Mouse (Mus musculus): Measurements from ENCODE around the gene Retnlb. TPM values are rescaled to one million over a fixed set of nuclear protein-coding genes. Genes with fewer than 3 reads are reported as not detected.

The Retnlb gene
- polyA plus RNA-seq, 2 experiments, result not detected

DNA sequence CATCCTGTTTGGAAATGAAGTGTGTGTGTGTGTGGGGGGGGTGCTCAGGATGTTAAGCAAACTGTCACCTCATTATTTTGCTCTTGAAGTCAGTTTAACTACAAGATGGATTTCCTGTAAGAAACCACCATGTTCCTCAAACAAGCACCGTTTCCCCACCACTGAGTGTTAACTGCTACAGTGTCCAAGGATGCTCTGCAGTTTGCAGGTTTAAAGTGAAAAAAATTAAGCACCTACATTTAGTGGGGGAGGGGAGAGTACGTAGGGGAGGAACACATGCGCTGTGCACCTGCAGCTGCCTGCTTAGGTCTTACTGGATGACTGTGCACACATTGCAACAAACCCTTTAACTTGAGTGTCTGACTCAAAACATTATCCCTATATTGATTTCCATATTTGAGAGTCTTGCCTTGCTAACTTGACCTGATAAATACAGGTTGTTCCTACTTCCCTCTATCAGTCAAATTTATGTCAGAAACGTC, 27.9 kb upstream of the Retnlb start:
- TF ChIP-seq EP300 (IDR thresholded peaks at IDR 0.05; ENCODE audit: low read depth), result no peak
- TF ChIP-seq CTCF (IDR thresholded peaks at IDR 0.05; ENCODE audit: low read depth), result no peak
- H3K27ac ChIP-seq, result no peak overlapping the region
- H3K36me3 ChIP-seq (replicated peaks; ENCODE audit: control insufficient read depth, insufficient read depth, low read depth), result no peaks in the 10 kb centered on the region
- H3K4me3 ChIP-seq (ENCODE audit: insufficient read depth in 1 of 2, low read depth in 2 of 2, low read length in 2 of 2), result no peak overlapping the region
- DNase-seq (ENCODE audit: low read depth in 3 of 3, low spot score in 3 of 3), result no peak
- H3K4me1 ChIP-seq (replicated peaks; ENCODE audit: control insufficient read depth in 2 of 2, insufficient read depth in 2 of 2, low read length in 1 of 2), result no peaks in the 10 kb centered on the region
- H3K9ac ChIP-seq (replicated peaks), result no peak overlapping the region
- no peaks in the 10 kb centered on the region for H3K9me3 ChIP-seq (ENCODE audit: control insufficient read depth, low read length)
- H3K4me2 ChIP-seq (ENCODE audit: low read depth), result no peak overlapping the region
- no peaks in the 10 kb centered on the region for H3K27me3 ChIP-seq (ENCODE audit: control insufficient read depth, insufficient read depth, low read length)
- ATAC-seq (ENCODE audit: insufficient read depth), result no peak
- 14% methylated on average over 4 of the region's 4 CpGs for WGBS (ENCODE audit: insufficient replicate concordance)

DNA sequence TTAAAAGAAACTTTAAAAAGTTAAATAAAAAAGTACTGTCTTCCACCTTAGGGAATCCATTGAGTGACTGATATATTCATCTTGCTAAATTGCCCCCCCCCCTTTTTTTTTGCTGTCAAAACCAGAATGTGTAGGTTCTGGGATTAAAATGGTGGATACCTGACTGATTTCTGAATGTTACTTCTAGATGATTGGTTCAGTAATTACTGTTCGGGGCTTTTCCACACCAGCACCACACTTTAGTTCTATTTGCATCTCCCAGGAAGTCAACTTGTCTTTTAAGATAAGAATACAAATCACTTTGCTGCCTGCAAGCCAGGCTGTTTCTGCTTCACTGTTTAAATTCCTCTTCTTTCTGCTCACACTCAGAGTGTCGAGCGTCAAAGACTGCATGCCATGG, 18.4 kb upstream of the Retnlb start:
- DNase-seq (ENCODE audit: low read depth in 3 of 3, low spot score in 3 of 3) (no peak), ATAC-seq (ENCODE audit: insufficient read depth) (no peak)
- WGBS (ENCODE audit: insufficient replicate concordance), result 25% methylated on average over 3 of the region's 3 CpGs
- Histone ChIP-seq H3K9me3 (ENCODE audit: control insufficient read depth, low read length) (no peaks in the 10 kb centered on the region), H3K9ac (replicated peaks) (no peak overlapping the region), H3K36me3 (replicated peaks; ENCODE audit: control insufficient read depth, insufficient read depth, low read depth) (no peaks in the 10 kb centered on the region), H3K27me3 (ENCODE audit: control insufficient read depth, insufficient read depth, low read length) (no peaks in the 10 kb centered on the region), H3K4me3 (ENCODE audit: insufficient read depth in 1 of 2, low read depth in 2 of 2, low read length in 2 of 2) (no peak overlapping the region), H3K4me1 (replicated peaks; ENCODE audit: control insufficient read depth in 2 of 2, insufficient read depth in 2 of 2, low read length in 1 of 2) (no peaks in the 10 kb centered on the region), H3K4me2 (ENCODE audit: low read depth) (no peak overlapping the region), H3K27ac (no peak overlapping the region)
- no peak for TF ChIP-seq EP300 (IDR thresholded peaks at IDR 0.05; ENCODE audit: low read depth)
- TF ChIP-seq CTCF (IDR thresholded peaks at IDR 0.05; ENCODE audit: low read depth), result no peak

DNA sequence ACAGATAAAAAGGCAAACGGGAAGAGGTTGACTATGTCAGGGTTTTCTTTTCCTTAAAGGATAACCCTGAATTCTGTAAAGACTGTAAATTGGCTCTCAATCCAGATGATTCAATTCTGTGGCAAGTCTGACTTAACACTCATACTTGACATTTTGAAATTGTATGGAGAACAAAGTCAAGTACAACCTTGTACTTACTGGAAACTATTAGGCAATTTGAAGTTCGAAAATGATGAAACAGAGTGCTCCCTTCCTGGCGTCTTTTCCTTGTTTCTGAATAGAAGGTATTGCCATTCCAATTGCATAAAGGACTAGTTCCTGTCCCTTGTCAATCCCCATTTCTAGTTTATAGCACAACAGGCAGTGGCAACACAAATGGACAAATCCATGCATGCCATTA, 17.2 kb upstream of the Retnlb start:
- H3K27ac ChIP-seq, result no peak overlapping the region
- H3K9ac ChIP-seq (replicated peaks), result no peak overlapping the region
- ATAC-seq (ENCODE audit: insufficient read depth), result no peak
- no peak overlapping the region for H3K4me3 ChIP-seq (ENCODE audit: insufficient read depth in 1 of 2, low read depth in 2 of 2, low read length in 2 of 2)
- no peak overlapping the region for H3K4me2 ChIP-seq (ENCODE audit: low read depth)
- no peaks in the 10 kb centered on the region for H3K9me3 ChIP-seq (ENCODE audit: control insufficient read depth, low read length)
- H3K4me1 ChIP-seq (replicated peaks; ENCODE audit: control insufficient read depth in 2 of 2, insufficient read depth in 2 of 2, low read length in 1 of 2), result no peaks in the 10 kb centered on the region
- TF ChIP-seq EP300 (IDR thresholded peaks at IDR 0.05; ENCODE audit: low read depth) (no peak), CTCF (IDR thresholded peaks at IDR 0.05; ENCODE audit: low read depth) (no peak)
- no peaks in the 10 kb centered on the region for H3K36me3 ChIP-seq (replicated peaks; ENCODE audit: control insufficient read depth, insufficient read depth, low read depth)
- DNase-seq (ENCODE audit: low read depth in 3 of 3, low spot score in 3 of 3), result no peak
- H3K27me3 ChIP-seq (ENCODE audit: control insufficient read depth, insufficient read depth, low read length), result no peaks in the 10 kb centered on the region
- WGBS (ENCODE audit: insufficient replicate concordance), result 65% methylated on average over 3 of the region's 3 CpGs

DNA sequence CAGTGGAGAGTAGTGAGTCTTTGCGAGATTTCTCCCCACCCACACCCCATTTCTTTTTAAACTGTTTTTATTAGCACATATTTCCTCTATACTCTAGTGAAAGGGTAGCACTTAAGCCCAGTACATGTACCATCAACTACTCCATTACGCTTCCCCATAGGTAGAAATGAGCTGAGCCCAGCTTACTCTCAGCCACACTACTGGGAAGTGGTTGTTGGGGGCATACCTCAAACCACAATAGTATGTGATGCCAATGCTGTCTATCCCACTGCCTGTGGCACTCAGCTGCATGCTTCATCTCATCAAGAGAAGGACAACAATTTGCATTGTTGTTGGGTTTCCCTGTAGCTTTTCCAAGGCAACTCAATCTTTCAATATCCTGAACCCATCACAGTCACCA, 15.8 kb upstream of the Retnlb start:
- Histone ChIP-seq H3K9me3 (ENCODE audit: control insufficient read depth, low read length) (no peaks in the 10 kb centered on the region), H3K4me1 (replicated peaks; ENCODE audit: control insufficient read depth in 2 of 2, insufficient read depth in 2 of 2, low read length in 1 of 2) (no peaks in the 10 kb centered on the region), H3K27ac (no peak overlapping the region), H3K36me3 (replicated peaks; ENCODE audit: control insufficient read depth, insufficient read depth, low read depth) (no peaks in the 10 kb centered on the region), H3K4me2 (ENCODE audit: low read depth) (no peak overlapping the region), H3K9ac (replicated peaks) (no peak overlapping the region), H3K4me3 (ENCODE audit: insufficient read depth in 1 of 2, low read depth in 2 of 2, low read length in 2 of 2) (no peak overlapping the region), H3K27me3 (ENCODE audit: control insufficient read depth, insufficient read depth, low read length) (no peaks in the 10 kb centered on the region)
- TF ChIP-seq CTCF (IDR thresholded peaks at IDR 0.05; ENCODE audit: low read depth) (no peak), EP300 (IDR thresholded peaks at IDR 0.05; ENCODE audit: low read depth) (no peak)
- ATAC-seq (ENCODE audit: insufficient read depth), result no peak
- 58% methylated on average over 2 of the region's 2 CpGs for WGBS (ENCODE audit: insufficient replicate concordance)
- no peak for DNase-seq (ENCODE audit: low read depth in 3 of 3, low spot score in 3 of 3)

DNA sequence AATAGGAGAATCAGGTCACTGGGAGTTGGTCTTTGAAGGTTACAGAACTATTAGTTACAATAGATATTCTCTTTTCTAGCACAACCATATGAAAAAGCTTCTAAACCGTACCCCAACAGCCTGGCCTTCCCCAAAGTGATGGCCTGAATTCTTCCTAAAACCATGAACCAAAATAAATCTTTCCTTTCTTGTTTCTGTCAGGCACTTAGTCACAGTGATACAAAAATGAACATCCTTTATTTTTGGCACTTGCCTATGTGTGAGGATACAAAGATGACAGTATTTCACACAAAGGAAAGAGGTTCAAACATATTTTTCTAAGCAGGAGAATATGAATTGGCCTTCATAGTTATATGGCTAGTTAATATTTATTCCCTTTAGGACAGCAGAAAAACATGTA, 11.2 kb upstream of the Retnlb start:
- 44% methylated on average over 1 of the region's 1 CpGs for WGBS (ENCODE audit: insufficient replicate concordance)
- Histone ChIP-seq H3K9ac (replicated peaks) (no peak overlapping the region), H3K4me2 (ENCODE audit: low read depth) (no peak overlapping the region), H3K27me3 (ENCODE audit: control insufficient read depth, insufficient read depth, low read length) (no peaks in the 10 kb centered on the region), H3K27ac (no peak overlapping the region), H3K9me3 (ENCODE audit: control insufficient read depth, low read length) (no peaks in the 10 kb centered on the region), H3K4me3 (ENCODE audit: insufficient read depth in 1 of 2, low read depth in 2 of 2, low read length in 2 of 2) (no peak overlapping the region), H3K36me3 (replicated peaks; ENCODE audit: control insufficient read depth, insufficient read depth, low read depth) (no peaks in the 10 kb centered on the region), H3K4me1 (replicated peaks; ENCODE audit: control insufficient read depth in 2 of 2, insufficient read depth in 2 of 2, low read length in 1 of 2) (no peaks in the 10 kb centered on the region)
- ATAC-seq (ENCODE audit: insufficient read depth) (no peak), DNase-seq (ENCODE audit: low read depth in 3 of 3, low spot score in 3 of 3) (no peak)
- TF ChIP-seq CTCF (IDR thresholded peaks at IDR 0.05; ENCODE audit: low read depth), result no peak
- TF ChIP-seq EP300 (IDR thresholded peaks at IDR 0.05; ENCODE audit: low read depth), result no peak
